Mouse (Mus musculus): ENCODE measurements around the gene Ric1. TPM values are rescaled to one million over a fixed set of nuclear protein-coding genes. Genes with fewer than 3 reads are reported as not detected.

The Ric1 gene
- polyA plus RNA-seq, 2 experiments = 22.7 to 31.4 TPM

DNA sequence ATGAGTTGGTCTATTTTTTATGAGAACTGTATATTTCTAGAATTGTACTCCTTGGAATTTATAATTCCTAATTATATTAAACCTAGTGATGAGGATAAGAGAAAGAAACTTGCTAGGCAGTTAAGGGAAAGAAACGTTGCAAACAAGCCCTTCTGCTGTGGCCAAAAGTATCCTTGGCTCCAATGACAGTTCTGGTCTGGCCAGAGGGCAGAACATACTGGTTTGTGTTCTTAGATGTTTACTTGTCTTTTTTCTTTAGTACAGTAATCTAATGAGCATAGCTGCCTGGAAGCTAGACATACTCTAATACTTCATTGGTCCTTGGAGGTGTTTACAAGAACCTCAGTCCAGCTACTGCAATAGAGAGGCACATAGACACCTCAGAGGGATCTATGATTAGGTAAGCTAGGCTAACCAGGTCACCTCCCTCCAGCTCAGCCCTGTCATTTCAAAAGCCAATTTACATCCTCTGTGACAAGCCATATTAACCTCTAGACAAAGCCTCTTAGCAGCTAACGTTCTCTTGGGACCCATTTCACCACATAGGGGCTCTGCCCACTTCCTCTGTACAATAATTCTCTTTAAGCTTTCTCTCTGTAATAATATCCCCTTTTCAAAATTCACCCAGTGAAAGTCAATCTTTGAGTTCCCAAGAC lies 8.8 kb upstream of the Ric1 start:
- Histone ChIP-seq H3K4me1 (ENCODE audit: control insufficient read depth, insufficient read depth, low read length) (no peaks in the 10 kb centered on the region), H3K9me3 (ENCODE audit: control insufficient read depth, low read length) (peaks cover 4% of the 10 kb centered on the region; the same call in 1 of the 2 replicates), H3K27ac (replicated peaks; ENCODE audit: low read depth, low read length) (no peak overlapping the region), H3K9ac (ENCODE audit: low read depth, low read length, severe bottlenecking) (no peak overlapping the region), H3K27me3 (ENCODE audit: control insufficient read depth, insufficient read depth, low read length) (no peaks in the 10 kb centered on the region), H3K4me3 (replicated peaks; ENCODE audit: low read length) (no peak overlapping the region), H3K4me2 (replicated peaks; ENCODE audit: low read depth, low read length, severe bottlenecking) (no peak overlapping the region), H3K36me3 (ENCODE audit: control insufficient read depth, insufficient read depth, low read length) (peaks cover 2% of the 10 kb centered on the region; the same call in 1 of the 2 replicates)
- ATAC-seq (ENCODE audit: low FRiP score, low read depth) = no peak
- no peak for TF ChIP-seq POLR2A (IDR thresholded peaks at IDR 0.05; ENCODE audit: borderline replicate concordance, extremely low read depth, insufficient read depth, insufficient read length)
- WGBS = 42% methylated on average over 2 of the region's 2 CpGs
- DNase-seq (ENCODE audit: low spot score) = no peak

DNA sequence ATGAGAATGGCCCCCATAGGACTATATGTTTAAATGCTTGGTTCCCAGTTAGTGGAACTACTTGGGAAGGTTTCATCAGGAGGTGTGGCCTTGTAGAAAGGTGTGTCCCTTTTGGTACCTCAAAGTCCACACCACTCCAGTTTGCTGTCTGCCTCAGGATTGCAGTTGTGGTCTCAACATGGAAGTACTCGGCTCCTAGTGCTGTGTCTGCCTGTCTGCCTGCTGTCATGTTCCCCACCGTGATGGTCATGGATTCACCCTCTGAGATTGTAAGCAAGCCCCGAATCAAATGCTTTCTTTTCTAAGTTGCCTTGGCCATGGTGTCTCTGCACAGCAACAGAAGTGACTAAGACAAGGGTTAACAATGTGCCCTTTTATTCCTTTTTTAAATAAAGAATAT lies 8.0 kb upstream of the Ric1 start:
- Histone ChIP-seq H3K9ac (ENCODE audit: low read depth, low read length, severe bottlenecking) (no peak overlapping the region), H3K27me3 (ENCODE audit: control insufficient read depth, insufficient read depth, low read length) (no peaks in the 10 kb centered on the region), H3K27ac (replicated peaks; ENCODE audit: low read depth, low read length) (no peak overlapping the region), H3K9me3 (ENCODE audit: control insufficient read depth, low read length) (peaks cover 4% of the 10 kb centered on the region; the same call in 1 of the 2 replicates), H3K4me1 (ENCODE audit: control insufficient read depth, insufficient read depth, low read length) (no peaks in the 10 kb centered on the region), H3K36me3 (ENCODE audit: control insufficient read depth, insufficient read depth, low read length) (peaks cover 2% of the 10 kb centered on the region; the same call in 1 of the 2 replicates), H3K4me3 (replicated peaks; ENCODE audit: low read length) (no peak overlapping the region), H3K4me2 (replicated peaks; ENCODE audit: low read depth, low read length, severe bottlenecking) (no peak overlapping the region)
- no peak for ATAC-seq (ENCODE audit: low FRiP score, low read depth)
- WGBS = 97% methylated on average over 3 of the region's 3 CpGs
- no peak for TF ChIP-seq POLR2A (IDR thresholded peaks at IDR 0.05; ENCODE audit: borderline replicate concordance, extremely low read depth, insufficient read depth, insufficient read length)
- DNase-seq (ENCODE audit: low spot score) = no peak

DNA sequence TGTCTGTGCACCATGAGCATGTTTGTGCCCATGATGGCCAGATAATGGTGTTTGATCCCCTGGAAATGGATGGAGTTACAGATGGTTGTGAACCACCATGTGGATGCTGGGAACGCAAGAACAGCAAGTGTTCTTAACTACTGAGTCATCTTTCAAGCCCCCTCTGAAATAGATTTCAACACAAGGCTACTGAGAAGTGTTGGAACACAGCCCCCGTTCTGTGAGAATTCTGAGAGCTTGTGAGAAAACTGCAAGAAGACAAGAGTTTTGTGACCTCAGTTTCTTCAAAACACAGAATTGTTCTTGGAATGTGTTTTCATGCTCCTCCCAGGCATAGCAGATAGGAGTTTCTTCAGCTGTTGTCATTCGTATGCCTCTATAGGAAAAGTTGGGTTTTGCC lies 6.7 kb upstream of the Ric1 start:
- no peak for DNase-seq (ENCODE audit: low spot score)
- H3K27me3 ChIP-seq (ENCODE audit: control insufficient read depth, insufficient read depth, low read length) = no peaks in the 10 kb centered on the region
- 84% methylated on average over 3 of the region's 3 CpGs for WGBS
- no peaks in the 10 kb centered on the region; the same call in 1 of the 2 replicates for H3K4me1 ChIP-seq (ENCODE audit: control insufficient read depth, insufficient read depth, low read length)
- H3K9ac ChIP-seq (ENCODE audit: low read depth, low read length, severe bottlenecking) = no peak overlapping the region
- H3K4me2 ChIP-seq (replicated peaks; ENCODE audit: low read depth, low read length, severe bottlenecking) = no peak overlapping the region
- H3K27ac ChIP-seq (replicated peaks; ENCODE audit: low read depth, low read length) = no peak overlapping the region
- H3K4me3 ChIP-seq (replicated peaks; ENCODE audit: low read length) = no peak overlapping the region
- ATAC-seq (ENCODE audit: low FRiP score, low read depth) = no peak
- H3K36me3 ChIP-seq (ENCODE audit: control insufficient read depth, insufficient read depth, low read length) = peaks cover 2% of the 10 kb centered on the region; the same call in 1 of the 2 replicates
- peaks cover 4% of the 10 kb centered on the region; the same call in 1 of the 2 replicates for H3K9me3 ChIP-seq (ENCODE audit: control insufficient read depth, low read length)
- no peak for TF ChIP-seq POLR2A (IDR thresholded peaks at IDR 0.05; ENCODE audit: borderline replicate concordance, extremely low read depth, insufficient read depth, insufficient read length)

DNA sequence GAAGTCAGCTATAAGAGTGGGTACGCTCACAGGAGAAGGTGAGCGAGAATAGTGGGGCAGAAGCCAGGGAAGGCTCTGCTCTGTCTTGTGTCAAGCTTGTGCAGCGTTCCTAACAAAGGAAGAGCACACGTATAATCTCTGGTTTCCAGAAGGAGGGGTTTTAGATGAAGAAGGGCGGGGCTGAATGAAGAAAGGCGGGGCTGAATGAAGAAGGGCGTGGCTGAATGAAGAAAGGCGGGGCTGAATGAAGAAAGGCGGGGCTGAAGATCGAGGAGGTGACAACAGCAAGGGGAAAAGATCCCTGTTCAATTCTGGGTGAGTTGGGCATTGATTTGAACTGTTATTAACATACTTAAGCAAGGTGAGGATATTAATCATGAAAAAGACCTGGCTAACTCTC lies 6.1 kb upstream of the Ric1 start:
- H3K27ac ChIP-seq (replicated peaks; ENCODE audit: low read depth, low read length) = no peak overlapping the region
- no peaks in the 10 kb centered on the region for H3K27me3 ChIP-seq (ENCODE audit: control insufficient read depth, insufficient read depth, low read length)
- WGBS = 75% methylated on average over 10 of the region's 10 CpGs

DNA sequence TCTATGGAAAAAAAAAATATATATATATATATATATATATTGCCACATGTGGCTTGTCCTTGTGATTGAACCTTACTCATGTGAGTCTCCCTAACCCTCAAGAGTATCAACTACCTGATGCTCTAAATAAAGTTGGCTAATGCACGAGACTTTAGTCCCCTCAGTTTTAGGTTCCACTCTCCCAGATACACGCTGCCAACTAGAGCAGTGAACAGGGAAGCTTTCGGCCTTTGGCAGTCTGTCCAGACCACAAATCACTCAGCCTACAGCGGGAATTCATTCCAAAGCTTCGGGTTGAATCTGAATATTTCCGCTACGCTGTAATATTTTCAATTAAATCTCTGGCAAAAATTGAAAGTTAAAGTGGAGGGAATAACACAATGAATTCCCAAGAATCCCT lies 3.7 kb upstream of the Ric1 start:
- 75% methylated on average over 7 of the region's 7 CpGs for WGBS
- no peak for DNase-seq (ENCODE audit: low spot score)

More for the DNA sequence above, 6.1 kb upstream of the Ric1 start:
- TF ChIP-seq POLR2A (IDR thresholded peaks at IDR 0.05; ENCODE audit: borderline replicate concordance, extremely low read depth, insufficient read depth, insufficient read length) = no peak
- H3K36me3 ChIP-seq (ENCODE audit: control insufficient read depth, insufficient read depth, low read length) = peaks cover 2% of the 10 kb centered on the region; the same call in 1 of the 2 replicates
- H3K9ac ChIP-seq (ENCODE audit: low read depth, low read length, severe bottlenecking) = no peak overlapping the region
- peaks cover 5% of the 10 kb centered on the region; the same call in 1 of the 2 replicates for H3K4me1 ChIP-seq (ENCODE audit: control insufficient read depth, insufficient read depth, low read length)
- no peak for DNase-seq (ENCODE audit: low spot score)
- no peak for ATAC-seq (ENCODE audit: low FRiP score, low read depth)
- H3K9me3 ChIP-seq (ENCODE audit: control insufficient read depth, low read length) = peaks cover 4% of the 10 kb centered on the region; the same call in 1 of the 2 replicates
- no peak overlapping the region for H3K4me3 ChIP-seq (replicated peaks; ENCODE audit: low read length)
- no peak overlapping the region for H3K4me2 ChIP-seq (replicated peaks; ENCODE audit: low read depth, low read length, severe bottlenecking)

More for the DNA sequence above, 3.7 kb upstream of the Ric1 start:
- H3K27me3 ChIP-seq (ENCODE audit: control insufficient read depth, insufficient read depth, low read length) = no peaks in the 10 kb centered on the region
- peaks cover 2% of the 10 kb centered on the region; the same call in 1 of the 2 replicates for H3K36me3 ChIP-seq (ENCODE audit: control insufficient read depth, insufficient read depth, low read length)
- TF ChIP-seq POLR2A (IDR thresholded peaks at IDR 0.05; ENCODE audit: borderline replicate concordance, extremely low read depth, insufficient read depth, insufficient read length) = no peak
- peaks cover 4% of the 10 kb centered on the region; the same call in 1 of the 2 replicates for H3K9me3 ChIP-seq (ENCODE audit: control insufficient read depth, low read length)
- no peak overlapping the region for H3K27ac ChIP-seq (replicated peaks; ENCODE audit: low read depth, low read length)
- peaks cover 11% of the 10 kb centered on the region; the same call in 1 of the 2 replicates for H3K4me1 ChIP-seq (ENCODE audit: control insufficient read depth, insufficient read depth, low read length)
- no peak for ATAC-seq (ENCODE audit: low FRiP score, low read depth)
- H3K9ac ChIP-seq (ENCODE audit: low read depth, low read length, severe bottlenecking) = no peak overlapping the region
- no peak overlapping the region for H3K4me2 ChIP-seq (replicated peaks; ENCODE audit: low read depth, low read length, severe bottlenecking)
- no peak overlapping the region for H3K4me3 ChIP-seq (replicated peaks; ENCODE audit: low read length)

Measured in limb, embryonic 14.5 days (tissue).